In the genomic region with DNA sequence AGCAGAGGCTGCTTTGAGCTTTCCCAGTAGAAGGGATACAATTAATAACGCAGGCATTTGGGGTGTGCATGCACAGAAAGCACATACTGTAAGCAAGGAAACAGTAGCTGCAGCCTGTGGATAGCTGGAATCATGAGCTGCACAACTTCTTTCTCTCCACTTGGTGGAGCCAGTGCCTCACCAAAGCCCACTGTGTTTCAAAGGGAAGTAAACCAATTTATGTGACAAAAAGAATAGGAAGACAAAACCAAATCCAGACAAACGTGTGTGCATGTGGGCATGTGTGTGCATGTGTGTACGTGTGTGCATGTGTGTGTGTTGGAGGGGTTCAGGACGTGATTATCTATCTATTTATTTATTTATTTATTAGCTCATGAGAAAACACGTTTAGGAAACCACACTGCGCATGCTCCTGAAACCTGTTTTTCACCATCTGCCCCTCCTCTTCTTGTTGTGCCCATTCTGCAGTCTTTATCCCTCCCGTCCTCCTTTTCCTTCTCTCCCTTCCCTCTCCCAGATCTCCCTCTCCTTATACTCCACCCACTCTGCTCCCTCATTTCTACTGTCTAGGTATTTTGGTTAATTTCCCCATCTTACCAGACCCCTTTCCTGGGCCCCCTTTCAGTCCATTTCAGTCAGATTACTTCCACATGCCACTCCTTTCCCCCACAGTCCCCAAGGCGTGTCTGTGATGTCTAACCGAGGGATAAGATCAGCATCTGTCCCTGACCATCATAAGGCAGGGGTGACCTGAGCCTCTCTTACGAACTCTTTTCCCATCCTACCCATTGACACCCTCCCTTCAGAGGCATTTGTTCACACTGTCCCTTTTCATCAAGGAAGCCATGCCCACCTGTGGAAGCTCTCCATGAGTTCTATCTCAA, we compare ENCODE assay signal across 9 mouse cellular contexts.
DNase-seq lines count a peak whose midpoint lies in the region; ATAC-seq lines count a peak whose summit lies in the region.
"Had no signal": no experiment of that assay in that cellular context is flagged by ENCODE, and none has a peak within 500 bp of the region (broad histone marks: within the 10 kb centered on the region; RNA-seq: fewer than 3 reads in every experiment).

No protein-coding gene starts in this region.

- H3K4me1 ChIP-seq in hindbrain, embryonic 14.5 days (replicated peaks; ENCODE audit: control insufficient read depth, insufficient read depth, low read length): no peaks in the 10 kb centered on the region
- H3K4me1 ChIP-seq: limb, embryonic 12.5 days had no signal

- H3K27me3 ChIP-seq in hindbrain, embryonic 14.5 days (ENCODE audit: control insufficient read depth, insufficient read depth, low read length): no peaks in the 10 kb centered on the region
- H3K27me3 ChIP-seq: limb, embryonic 12.5 days had no signal

- peaks cover 40% of the 10 kb centered on the region for H3K36me3 ChIP-seq in hindbrain, embryonic 14.5 days (replicated peaks; ENCODE audit: control insufficient read depth, insufficient read depth)

- H3K27ac ChIP-seq in hindbrain, embryonic 14.5 days: no peak overlapping the region
- H3K27ac ChIP-seq: limb, embryonic 12.5 days had no signal

- peak; percentile 14 to 67 for DNase-seq in heart, adult 18-20 months
- DNase-seq in heart, postnatal 25 days (ENCODE audit: low spot score): no peak
- peak; percentile 27 for DNase-seq in 3134 (ENCODE audit: extremely low read depth, insufficient read length, low spot score)
- DNase-seq in ZHBTc4 (ENCODE audit: low read depth, low spot score): peak; percentile 71
- DNase-seq in embryo, embryonic 10.5 days (ENCODE audit: low spot score): peak; percentile 77
- DNase-seq in hindbrain, embryonic 14.5 days (ENCODE audit: low spot score): peak; percentile 79
- peak; percentile 68 for DNase-seq in mesoderm, embryonic 11.5 days (ENCODE audit: low read depth, low spot score)

- 50% methylated on average over 10 of the region's 10 CpGs for WGBS in hindbrain, embryonic 14.5 days

- H3K9me3 ChIP-seq in hindbrain, embryonic 14.5 days (ENCODE audit: control insufficient read depth, low read length): no peaks in the 10 kb centered on the region
- H3K9me3 ChIP-seq: limb, embryonic 12.5 days had no signal

- no peak overlapping the region for H3K4me3 ChIP-seq in hindbrain, embryonic 14.5 days (replicated peaks; ENCODE audit: low read length)
- H3K4me3 ChIP-seq: limb, embryonic 12.5 days had no signal

- H3K9ac ChIP-seq in hindbrain, embryonic 14.5 days: no peak overlapping the region
- H3K9ac ChIP-seq: limb, embryonic 12.5 days had no signal

- peak; percentile 46; the same call in 1 of the 2 replicates for ATAC-seq in hindbrain, embryonic 14.5 days (ENCODE audit: low FRiP score)
- no peak for ATAC-seq in inflammation-experienced regulatory T-cells, adult 6 months

- intact Hi-C loops in heart, postnatal 25 days (cut with DNase I): loop anchor here (1.0 to 5.0 kb wide), 3 partner anchors 66 to 509 kb away; no protein-coding TSS in a partner anchor

- no peak overlapping the region for H3K4me2 ChIP-seq in hindbrain, embryonic 14.5 days (replicated peaks)
- H3K4me2 ChIP-seq: limb, embryonic 12.5 days had no signal
